Mouse (Mus musculus) stomach, postnatal 0 days (tissue): Measurements from ENCODE around the gene Card19.

Experiments
- CTCF ChIP-seq: IDR thresholded peaks from 2 replicates; pipeline ENCODE4 v1.5.1; 2016; ENCODE audit warnings: antibody characterized with exemption, low read depth, mild to moderate bottlenecking, moderate library complexity
- EP300 ChIP-seq: optimal IDR thresholded peaks from 2 replicates; pipeline ENCODE3; 2016; ENCODE audit warnings: antibody characterized with exemption

GRCm38 (mm10) chr13:49216808-49217561 is 1.1 kb upstream of the Card19 start:
- no peak for TF ChIP-seq CTCF
- TF ChIP-seq EP300, result no peak
